Mouse (Mus musculus) naive thymus-derived CD4-positive, alpha-beta T cell, adult 2 months (primary cell): ENCODE measurements at regions not wholly inside any gene's neighbourhood (a gene's known extent, or its start where the extent isn't known, plus 50 kb on each side); places are given as distances from the start of the nearest gene placed in this dataset.
"Not testable (repeated sequence)": the region's sequence is repeated elsewhere in the genome, so short reads cannot be mapped to it uniquely, and the experiment has no call there.

ENCODE experiments used
- DNase-seq: peaks from one replicate; pipeline ENCODE4 v3.0.0-alpha.2; 2011; ENCODE audit warnings: low read depth

GRCm38 (mm10) chr10:111354607-111355006 is 56.1 kb downstream of the Bbs10 start:
- DNase-seq = no peak

- DNase-seq = not testable (repeated sequence)
These were observed 59.9 kb downstream of the Bbs10 start for GRCm38 (mm10) chr10:111358340-111358739.

GRCm38 (mm10) chr10:111361749-111362435 is 63.4 kb downstream of the Bbs10 start:
- DNase-seq = no peak

- no peak for DNase-seq
These were observed 65.5 kb downstream of the Bbs10 start for GRCm38 (mm10) chr10:111363729-111364617.

GRCm38 (mm10) chr10:111365011-111365410 is 66.5 kb downstream of the Bbs10 start:
- no peak for DNase-seq

GRCm38 (mm10) chr10:111369046-111369445 is 70.6 kb downstream of the Bbs10 start:
- not testable (repeated sequence) for DNase-seq

GRCm38 (mm10) chr10:111378047-111378618 is 79.7 kb downstream of the Bbs10 start:
- peak; percentile 27 for DNase-seq

- no peak for DNase-seq
These were observed 83.2 kb downstream of the Bbs10 start for GRCm38 (mm10) chr10:111381689-111382088.

- no peak for DNase-seq
These were observed 83.9 kb downstream of the Bbs10 start for GRCm38 (mm10) chr10:111382206-111382930.

- DNase-seq = peak; percentile 60
These were observed 87.1 kb downstream of the Bbs10 start for GRCm38 (mm10) chr10:111385561-111385960.

- DNase-seq = no peak
These were observed 85.0 kb upstream of the Nap1l1 start for GRCm38 (mm10) chr10:111387869-111388538.

- DNase-seq = no peak
These were observed 84.3 kb upstream of the Nap1l1 start for GRCm38 (mm10) chr10:111388545-111389320.

- DNase-seq = no peak
These were observed 83.1 kb upstream of the Nap1l1 start for GRCm38 (mm10) chr10:111389890-111390289.

GRCm38 (mm10) chr10:111394421-111394820 is 78.6 kb upstream of the Nap1l1 start:
- DNase-seq = no peak

- DNase-seq = no peak
These were observed 68.0 kb upstream of the Nap1l1 start for GRCm38 (mm10) chr10:111405071-111405470.

GRCm38 (mm10) chr10:111408887-111409286 is 64.1 kb upstream of the Nap1l1 start:
- no peak for DNase-seq

GRCm38 (mm10) chr10:111409497-111409896 is 63.5 kb upstream of the Nap1l1 start:
- no peak for DNase-seq

- DNase-seq = no peak
These were observed 62.9 kb upstream of the Nap1l1 start for GRCm38 (mm10) chr10:111410121-111410520.

GRCm38 (mm10) chr10:111411533-111411932 is 61.5 kb upstream of the Nap1l1 start:
- no peak for DNase-seq

- DNase-seq = no peak
These were observed 56.4 kb upstream of the Nap1l1 start for GRCm38 (mm10) chr10:111416611-111417130.
